Mouse (Mus musculus): ENCODE data around the gene Castor2. TPM values are rescaled to one million over a fixed set of nuclear protein-coding genes. Genes with fewer than 3 reads are reported as not detected.

Gene Castor2
- total RNA-seq (2021), result 10 to 100 TPM; 71.5 to 79.3 TPM

GRCm38 (mm10) chr5:134099496-134100211, at the start of gene Castor2:
Gene Castor2 (plus strand): TSS chr5:134099711.
- peak; percentile 94 to 95 for DNase-seq

- DNase-seq, result no peak
Measured at GRCm38 (mm10) chr5:134050711-134051110, 48.8 kb upstream of the Castor2 start.

DNA sequence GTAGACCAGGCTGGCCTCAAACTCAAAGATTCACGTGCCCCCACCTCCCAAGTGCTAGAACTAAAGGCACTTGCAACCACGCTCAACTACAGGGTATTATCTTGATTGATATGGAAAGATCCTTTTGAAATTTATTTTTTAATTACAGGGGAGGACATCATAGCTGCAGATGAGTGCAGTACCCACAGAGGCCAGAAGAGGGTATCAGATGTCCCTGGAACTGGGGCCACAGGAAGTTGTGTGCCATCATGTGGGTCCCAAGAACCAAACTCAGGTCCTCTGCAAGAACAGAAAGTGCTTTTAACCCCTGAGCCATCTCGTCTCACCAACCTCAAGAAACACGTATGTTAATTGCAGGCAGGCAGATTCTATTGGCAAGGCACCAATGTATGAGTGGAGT, 46.9 kb upstream of the Castor2 start:
- no peak for DNase-seq

GRCm38 (mm10) chr5:134054496-134054895, 45.0 kb upstream of the Castor2 start:
- DNase-seq, result no peak

GRCm38 (mm10) chr5:134058793-134059352, 40.6 kb upstream of the Castor2 start:
- no peak for DNase-seq

DNA sequence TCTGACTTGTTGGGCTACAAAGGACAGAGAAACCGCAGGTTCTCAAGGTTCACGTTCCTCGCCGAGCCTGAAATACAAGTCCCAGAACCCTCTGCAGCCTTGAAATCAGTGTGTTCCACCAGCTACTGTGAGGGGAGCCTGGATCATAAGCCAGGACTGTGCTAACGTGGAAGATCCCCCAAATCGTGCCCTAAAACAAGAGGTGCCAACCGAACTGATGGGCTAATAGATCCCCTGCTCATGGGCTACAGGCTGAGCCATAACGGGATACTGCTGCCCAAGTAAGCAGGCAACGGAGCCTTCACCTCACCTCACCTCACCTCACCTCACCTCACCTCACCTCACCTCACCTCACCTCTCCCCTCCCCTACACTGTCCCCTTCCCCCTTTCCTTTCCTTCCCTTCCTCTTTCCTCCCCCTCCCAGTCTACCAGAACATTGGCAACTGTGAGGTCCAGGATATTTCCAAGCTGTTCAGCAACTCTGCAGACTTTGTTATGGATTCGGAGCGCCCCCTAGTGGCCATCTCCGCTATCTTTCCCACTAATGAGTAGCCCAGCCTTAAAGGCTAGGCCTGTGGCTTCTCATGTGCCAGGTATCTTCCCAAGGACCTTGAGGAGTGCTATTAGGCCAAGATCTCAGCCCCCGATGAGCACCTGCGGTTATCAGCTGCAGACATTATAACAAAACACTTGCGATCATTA, 36.0 kb upstream of the Castor2 start:
- peak; percentile 84 to 87 for DNase-seq

GRCm38 (mm10) chr5:134066261-134066660, 33.2 kb upstream of the Castor2 start:
- DNase-seq, result no peak

DNA sequence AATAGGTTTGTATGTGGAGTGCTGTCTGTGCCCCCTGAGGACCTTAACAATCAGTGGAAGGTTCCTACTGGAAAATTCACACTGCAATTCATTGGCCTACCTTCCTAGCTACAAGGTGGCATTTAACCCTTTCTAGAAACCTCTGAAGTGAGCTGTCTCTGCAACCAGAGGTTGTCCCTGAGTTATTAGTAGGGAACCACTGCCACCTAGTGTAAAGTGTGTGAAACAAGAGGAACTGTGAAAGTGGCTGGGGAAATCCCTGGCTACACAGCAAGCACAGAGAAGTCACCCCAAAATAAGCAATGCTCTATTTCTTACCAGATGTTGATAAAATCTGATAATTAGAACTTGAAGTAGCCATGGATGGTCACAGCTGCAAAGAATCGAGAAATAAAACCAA, 31.6 kb upstream of the Castor2 start:
- DNase-seq, result no peak

GRCm38 (mm10) chr5:134073512-134074041, 25.9 kb upstream of the Castor2 start:
- peak in 1 of 2 experiments; percentile 20 for DNase-seq

GRCm38 (mm10) chr5:134074368-134074767, 25.1 kb upstream of the Castor2 start:
- DNase-seq, result no peak

DNA sequence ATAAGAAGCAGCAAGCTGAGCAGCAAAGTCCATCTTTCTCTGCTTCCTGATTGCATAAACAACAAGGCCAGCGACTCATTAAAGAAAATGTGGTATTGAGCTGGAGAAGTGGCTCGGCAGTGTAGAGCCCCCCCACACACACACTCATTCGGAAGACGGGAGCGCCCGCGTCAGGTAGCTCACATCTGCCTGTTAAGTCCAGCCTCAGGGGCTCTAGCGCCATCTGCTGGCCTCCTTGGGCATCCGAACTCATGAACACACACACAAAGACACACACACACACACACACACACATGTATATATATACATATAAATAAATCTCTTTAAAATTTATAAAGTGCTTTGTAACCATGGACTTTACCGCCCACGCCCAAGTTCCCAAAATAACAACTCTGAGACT, 23.3 kb upstream of the Castor2 start:
- no peak for DNase-seq

DNA sequence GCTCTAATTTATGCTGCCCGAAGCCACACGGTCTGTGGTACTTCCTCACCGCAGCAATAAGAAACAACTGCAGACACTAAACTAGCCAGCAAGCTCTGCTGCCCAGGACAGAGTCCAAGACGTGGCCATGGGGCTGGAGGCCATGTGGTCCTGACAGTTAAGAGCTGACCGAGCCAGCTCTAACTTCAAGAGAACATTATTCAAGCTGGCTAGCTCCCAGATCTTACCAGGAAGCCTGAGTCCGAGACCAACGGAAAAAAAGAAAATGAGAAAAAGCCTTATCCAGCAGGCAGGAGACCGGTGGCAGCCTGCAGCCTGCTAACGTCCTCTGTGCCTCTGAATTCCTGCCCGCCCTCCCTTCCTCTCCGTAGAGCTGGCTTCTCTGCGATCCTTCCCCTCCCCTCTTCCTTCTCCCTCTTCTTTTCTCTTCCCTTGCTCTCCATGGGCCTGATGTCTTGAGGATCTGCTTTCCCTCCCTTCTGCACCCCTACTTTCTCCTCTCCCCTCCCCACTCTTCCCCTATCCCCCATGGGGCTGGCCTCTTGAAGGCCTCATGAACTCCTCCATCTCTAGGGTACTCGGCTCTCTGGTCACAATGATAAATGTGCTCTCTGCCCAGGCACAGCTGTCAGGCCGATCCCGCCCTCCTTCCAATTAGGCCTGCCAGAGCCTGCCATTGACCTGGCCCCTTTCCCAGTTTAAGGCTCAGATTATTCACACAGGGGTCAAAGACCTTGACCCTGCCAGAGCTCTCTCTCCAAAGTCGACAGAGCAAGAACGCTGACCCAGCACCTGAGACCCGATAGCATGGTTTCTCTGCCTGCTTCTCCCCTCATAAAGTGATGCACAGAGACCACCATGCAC, 18.6 kb upstream of the Castor2 start:
- DNase-seq, result no peak

DNA sequence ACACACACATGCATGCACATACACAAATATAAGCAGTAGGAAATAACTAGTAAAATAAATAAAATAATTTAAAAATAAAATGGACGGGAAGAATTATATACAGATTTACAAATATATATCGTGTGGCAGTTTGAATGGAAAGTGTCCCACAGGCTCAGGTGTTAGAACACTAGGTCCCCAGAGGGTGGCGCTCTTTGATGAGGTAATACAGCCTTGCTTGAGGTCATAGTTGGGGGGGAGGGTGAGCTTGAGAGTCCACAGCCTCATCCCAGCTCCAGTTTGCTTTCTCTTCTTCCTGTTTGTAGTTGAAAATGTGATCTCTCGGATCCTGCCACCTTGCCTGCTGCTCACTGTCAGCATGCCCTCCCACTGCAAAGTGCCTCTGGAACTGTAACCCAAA, 14.3 kb upstream of the Castor2 start:
- DNase-seq, result no peak

- DNase-seq, result no peak
Measured at GRCm38 (mm10) chr5:134085887-134086639, 13.4 kb upstream of the Castor2 start.

DNA sequence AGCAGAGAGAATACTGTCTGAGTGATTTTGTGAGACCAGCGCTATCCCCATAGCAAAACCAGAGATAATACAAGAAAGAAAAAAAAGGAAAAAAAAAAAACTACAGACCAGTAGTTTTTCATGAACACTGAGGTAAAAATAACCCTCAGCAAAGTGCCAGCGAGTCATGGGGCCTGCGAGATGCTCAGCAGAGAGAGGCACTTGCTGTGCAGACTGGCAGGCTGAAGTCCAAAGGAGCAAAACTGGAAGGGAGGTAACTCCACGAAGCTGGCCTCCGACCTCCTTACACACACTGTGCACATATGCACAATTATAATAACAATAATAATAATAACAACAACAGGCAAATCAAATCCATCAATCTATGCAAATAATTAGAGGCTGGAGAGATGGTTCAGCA, 12.3 kb upstream of the Castor2 start:
- DNase-seq, result no peak

DNA sequence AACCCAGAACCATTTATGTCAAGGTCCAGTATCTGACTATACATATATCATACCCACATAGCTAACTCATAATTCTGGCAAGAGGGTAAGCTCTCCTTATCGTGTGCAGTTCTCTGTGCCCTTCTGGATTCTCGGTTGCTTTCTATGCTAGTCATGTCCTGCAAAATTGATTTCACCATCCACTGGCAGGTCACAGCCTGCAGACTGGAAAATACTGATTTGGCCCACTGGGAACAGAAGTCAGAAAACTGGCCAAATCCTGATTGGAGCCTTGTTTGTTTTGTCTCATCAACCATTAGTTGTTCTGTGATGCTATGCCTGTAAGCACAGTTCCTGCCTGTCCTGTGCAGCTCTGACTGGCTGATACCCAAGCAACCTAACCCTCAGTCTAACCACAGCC, 3.7 kb upstream of the Castor2 start:
- DNase-seq, result no peak

GRCm38 (mm10) chr5:134098341-134098902, 1.1 kb upstream of the Castor2 start:
- no peak for DNase-seq

DNA sequence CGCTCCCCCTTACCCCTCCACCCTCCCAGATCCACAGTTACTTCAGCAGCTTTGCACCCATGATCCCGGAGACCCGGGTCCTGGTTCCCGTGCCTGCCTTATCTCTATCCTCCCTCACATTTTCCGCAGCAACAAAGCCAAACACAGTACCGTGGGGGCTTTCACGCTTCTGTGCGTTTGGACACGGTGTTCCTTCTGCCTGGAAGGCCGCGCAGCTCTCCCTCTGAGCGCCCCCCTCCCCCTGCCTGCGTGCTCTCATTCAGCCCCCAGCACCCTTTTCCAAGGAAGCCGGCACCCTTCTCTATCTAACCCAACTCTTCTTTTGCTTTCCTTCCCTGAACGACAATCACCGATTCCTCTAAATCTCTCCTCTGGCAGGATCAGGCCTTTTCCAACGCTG, 535 bp upstream of the Castor2 start:
- peak; percentile 42 to 60 for DNase-seq

GRCm38 (mm10) chr5:134100232-134100771, 791 bp downstream of the Castor2 start:
- DNase-seq, result no peak

- DNase-seq, result no peak
Measured at GRCm38 (mm10) chr5:134101322-134101721, 1.8 kb downstream of the Castor2 start.

DNA sequence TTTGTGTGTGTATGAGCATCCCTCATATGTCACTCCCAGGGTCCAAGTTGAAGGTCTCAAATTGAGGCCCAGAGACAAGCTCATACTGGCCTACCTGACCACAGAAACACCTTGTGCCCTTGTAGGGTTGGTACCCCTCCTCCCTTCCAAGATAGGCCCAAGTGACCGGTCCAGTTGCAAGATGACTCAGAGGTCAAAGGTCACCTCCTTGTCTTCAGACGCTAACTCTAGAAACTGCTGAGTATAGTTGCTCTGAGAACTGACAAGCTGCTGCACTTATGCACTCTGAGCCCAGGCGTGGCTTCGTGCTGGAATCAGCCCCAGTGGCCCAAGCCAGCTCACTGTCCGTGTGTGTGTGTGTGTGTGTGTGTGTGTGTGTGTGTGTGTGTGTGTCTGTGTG, 2.4 kb downstream of the Castor2 start:
- no peak for DNase-seq

All from layer of hippocampus, postnatal 36 days (tissue).